Mouse (Mus musculus): Measurements from ENCODE around the gene Cntrob. TPM values are rescaled to one million over a fixed set of nuclear protein-coding genes. Genes with fewer than 3 reads are reported as not detected.

Cntrob gene
- polyA plus RNA-seq (2017; shearing (Covaris generic)) = 8.7 TPM

GRCm38 (mm10) chr11:69323667-69324111 lies at the start of gene Cntrob, which contains the start of gene Trappc1:
Gene Cntrob, minus strand, starts transcription at chr11:69323775.
Gene Trappc1, plus strand, starts transcription at chr11:69323980.

DNA sequence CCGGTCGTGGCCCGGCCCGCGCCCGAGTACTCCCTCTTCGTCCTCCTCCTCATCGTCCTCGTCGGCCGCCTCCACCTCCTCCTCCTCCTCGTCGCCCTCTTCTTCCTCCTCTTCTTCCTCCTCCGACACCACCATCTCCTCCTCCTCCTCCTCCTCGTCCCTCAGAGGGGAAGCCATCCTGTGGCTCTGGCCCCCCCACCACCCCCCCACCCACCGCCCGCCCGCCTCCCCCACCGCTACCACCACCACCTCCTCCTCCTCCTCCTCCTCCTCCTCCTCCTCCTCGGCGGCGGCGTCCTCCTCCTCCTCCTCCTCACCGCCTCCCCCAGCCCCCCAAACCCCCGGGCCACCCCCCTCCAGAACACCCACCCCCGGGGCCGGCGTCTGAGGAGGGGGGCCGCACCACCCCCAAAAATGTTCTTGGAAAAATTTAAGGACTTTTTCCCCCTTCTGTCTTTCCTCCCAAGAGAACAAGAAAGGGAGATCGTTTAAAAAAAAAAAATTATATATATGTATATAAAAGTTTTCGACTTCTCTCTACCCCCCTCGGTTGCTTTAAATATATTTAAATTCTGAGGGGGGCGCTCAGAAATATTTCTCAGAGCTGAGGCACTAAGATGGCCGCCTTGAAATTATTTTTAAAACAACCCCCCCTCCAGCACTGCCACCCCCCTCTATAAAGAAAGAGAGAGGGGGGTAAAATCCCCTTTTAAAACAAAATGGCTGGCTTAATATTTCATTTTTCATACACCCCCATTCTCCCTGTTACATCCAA lies 45.8 kb upstream of the Cntrob start, which contains the start of gene Chd3:
Gene Chd3, minus strand, starts transcription at position 192 of the 775 bp plus-strand sequence.

GRCm38 (mm10) chr11:69340161-69341131 lies 16.9 kb upstream of the Cntrob start, which contains the start of gene Rnf227:
Gene Rnf227, plus strand, starts transcription at chr11:69340461.

GRCm38 (mm10) chr11:69325628-69326407 lies 2.2 kb upstream of the Cntrob start, which contains the start of gene Kcnab3:
Gene Kcnab3, plus strand, starts transcription at chr11:69326258.

Other genes with a start within 250 kb of the Cntrob start
- gene Vamp2, start 235.3 kb downstream of the Cntrob start, polyA plus RNA-seq (2017; shearing (Covaris generic)) = 139 TPM
- gene Per1, start 228.6 kb downstream of the Cntrob start, polyA plus RNA-seq (2017; shearing (Covaris generic)) = 8.9 TPM
- gene Hes7, start 203.4 kb downstream of the Cntrob start, polyA plus RNA-seq (2017; shearing (Covaris generic)) = not detected
- gene 9130213A22Rik, start 201.2 kb downstream of the Cntrob start, polyA plus RNA-seq (2017; shearing (Covaris generic)) = not detected
- gene Aloxe3, start 197.9 kb downstream of the Cntrob start, polyA plus RNA-seq (2017; shearing (Covaris generic)) = 0.08 TPM
- gene Alox12b, start 166.8 kb downstream of the Cntrob start, polyA plus RNA-seq (2017; shearing (Covaris generic)) = not detected
- gene Alox8, start 125.9 kb downstream of the Cntrob start, polyA plus RNA-seq (2017; shearing (Covaris generic)) = 3.2 TPM
- gene Gucy2e, start 86.7 kb downstream of the Cntrob start, polyA plus RNA-seq (2017; shearing (Covaris generic)) = 0.19 TPM
- gene Trappc1, start 205 bp upstream of the Cntrob start, polyA plus RNA-seq (2017; shearing (Covaris generic)) = 96.9 TPM
- gene Kcnab3, start 2.5 kb upstream of the Cntrob start, polyA plus RNA-seq (2017; shearing (Covaris generic)) = 1.4 TPM
- 2.4 TPM for gene Rnf227, start 16.7 kb upstream of the Cntrob start, polyA plus RNA-seq (2017; shearing (Covaris generic))
- gene Chd3, start 45.6 kb upstream of the Cntrob start, polyA plus RNA-seq (2017; shearing (Covaris generic)) = 139 TPM
- 97.6 TPM for gene Naa38, start 71.7 kb upstream of the Cntrob start, polyA plus RNA-seq (2017; shearing (Covaris generic))
- 25.4 TPM for gene Cyb5d1, start 71.9 kb upstream of the Cntrob start, polyA plus RNA-seq (2017; shearing (Covaris generic))
- 0.54 TPM for gene Tmem88, start 74.5 kb upstream of the Cntrob start, polyA plus RNA-seq (2017; shearing (Covaris generic))
- 5.5 TPM for gene Kdm6b, start 89.9 kb upstream of the Cntrob start, polyA plus RNA-seq (2017; shearing (Covaris generic))
- 0.01 TPM for gene Dnah2, start 225.3 kb upstream of the Cntrob start, polyA plus RNA-seq (2017; shearing (Covaris generic))
- gene Efnb3, start 236.4 kb upstream of the Cntrob start, polyA plus RNA-seq (2017; shearing (Covaris generic)) = 0.47 TPM

All from CD4-positive, CD25-positive, alpha-beta regulatory T cell (primary cell).